Mouse (Mus musculus) limb, embryonic 14.5 days (tissue): ENCODE data around the gene Bbs5. TPM values are rescaled to one million over a fixed set of nuclear protein-coding genes. Genes with fewer than 3 reads are reported as not detected.
A peak's percentile ranks its signal among the peaks of the same experiment; 100 is the strongest.

ENCODE experiments used
- ATAC-seq: fragments of 200-750 bp; cut with Nextera tagmentation; 2 replicates; pipeline ENCODE4 v1.8.0; 2017; ENCODE audit warnings: low read depth, moderate number of reproducible peaks, moderate TSS enrichment; ENCODE audit not compliant: low FRiP score
- DNase-seq: peaks from one replicate; pipeline ENCODE4 v3.0.0-alpha.2; 2015; ENCODE audit warnings: low spot score
- H3K27ac ChIP-seq: fragments of 300-500 bp; sonication (generic); replicated peaks from 2 replicates; pipeline ENCODE4 v1.5.1; 2014; ENCODE audit warnings: low read depth, mild to moderate bottlenecking, low read length, moderate library complexity, mixed read lengths
- H3K27me3 ChIP-seq: fragments of 300-500 bp; sonication (generic); 2 replicates; pipeline ENCODE4 v1.6.1; 2014; ENCODE audit warnings: low read length, mixed read lengths; ENCODE audit not compliant: control insufficient read depth, insufficient read depth
- H3K36me3 ChIP-seq: fragments of 300-500 bp; sonication (generic); 2 replicates; pipeline ENCODE4 v1.6.1; 2014; ENCODE audit warnings: mild to moderate bottlenecking, low read length, moderate library complexity, mixed read lengths; ENCODE audit not compliant: control insufficient read depth, insufficient read depth
- H3K4me1 ChIP-seq: fragments of 300-500 bp; sonication (generic); 2 replicates; pipeline ENCODE4 v1.6.1; 2014; ENCODE audit warnings: antibody characterized with exemption, low read length, mixed read lengths; ENCODE audit not compliant: control insufficient read depth, insufficient read depth
- H3K4me2 ChIP-seq: fragments of 300-500 bp; sonication (generic); replicated peaks from 2 replicates; pipeline ENCODE4 v1.6.1; 2014; ENCODE audit warnings: low read depth, mild to moderate bottlenecking, low read length, moderate library complexity; ENCODE audit not compliant: severe bottlenecking
- H3K4me3 ChIP-seq: fragments of 300-500 bp; sonication (generic); replicated peaks from 2 replicates; pipeline ENCODE4 v1.5.1; 2014; ENCODE audit warnings: low read length
- H3K9ac ChIP-seq: fragments of 300-500 bp; sonication (generic); 2 replicates; pipeline ENCODE4 v1.6.1; 2014; ENCODE audit warnings: mild to moderate bottlenecking, low read depth, low read length, moderate library complexity; ENCODE audit not compliant: severe bottlenecking
- H3K9me3 ChIP-seq: fragments of 300-500 bp; sonication (generic); 2 replicates; pipeline ENCODE4 v1.6.1; 2016; ENCODE audit warnings: low read length; ENCODE audit not compliant: control insufficient read depth
- POLR2A ChIP-seq: fragments of 200-500 bp; IDR thresholded peaks from 2 replicates; pipeline ENCODE4 v1.8.0; 2012; ENCODE audit warnings: inconsistent platforms, mild to moderate bottlenecking, moderate library complexity, borderline replicate concordance; ENCODE audit not compliant: insufficient read depth, insufficient read length; ENCODE audit errors: extremely low read depth
- WGBS: fragments of 180-500 bp; shearing (Covaris S2); extraction: QIAGEN DNeasy Blood & Tissue Kit; methylation state at CpG from one replicate; pipeline ENCODE4 v1.1.7; 2014; 5-methylcytosine and 5-hydroxymethylcytosine counted together
- polyA plus RNA-seq, 2 experiments: library from polyadenylated mRNA; depleted of rRNA in 1 of 2; stranded (reverse) in 1 of 2; unstranded in 1 of 2; fragments of >200 nt; fragmentation: Nextera tagmentation in 1 of 2; extraction: Ambion mirVana in 1 of 2; gene quantifications; 2 replicates each; pipeline versions ENCODE4 v1.2.1 to v1.2.3; 2012 to 2014

Bbs5 gene
- polyA plus RNA-seq, 2 experiments, result 15.8 to 18.9 TPM

DNA sequence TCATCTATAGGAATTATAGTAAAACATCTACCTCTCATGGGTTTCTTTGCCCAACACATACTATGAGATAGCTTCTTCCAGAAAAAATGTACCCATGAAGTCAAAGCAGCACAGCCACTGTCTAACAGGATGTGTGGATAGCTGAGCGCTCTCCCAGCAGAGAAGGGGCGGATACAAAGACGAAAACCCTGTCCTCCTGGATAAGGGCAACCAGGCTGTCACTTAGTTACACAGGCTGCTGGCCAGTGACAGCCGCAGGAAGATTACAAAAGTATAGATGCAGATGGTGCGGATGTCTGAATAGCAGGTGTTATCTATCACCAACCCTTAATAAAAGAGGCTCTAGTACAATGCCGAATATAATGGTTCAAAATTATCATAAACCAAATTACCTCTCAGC lies 43.9 kb downstream of the Bbs5 start:
- Histone ChIP-seq H3K27ac (no peak overlapping the region), H3K9me3 (no peaks in the 10 kb centered on the region), H3K9ac (no peak overlapping the region), H3K4me1 (no peaks in the 10 kb centered on the region), H3K27me3 (no peaks in the 10 kb centered on the region), H3K36me3 (peaks cover 41% of the 10 kb centered on the region), H3K4me2 (no peak overlapping the region), H3K4me3 (no peak overlapping the region)
- 88% methylated on average over 6 of the region's 6 CpGs for WGBS
- no peak for TF ChIP-seq POLR2A
- no peak for DNase-seq
- no peak for ATAC-seq

DNA sequence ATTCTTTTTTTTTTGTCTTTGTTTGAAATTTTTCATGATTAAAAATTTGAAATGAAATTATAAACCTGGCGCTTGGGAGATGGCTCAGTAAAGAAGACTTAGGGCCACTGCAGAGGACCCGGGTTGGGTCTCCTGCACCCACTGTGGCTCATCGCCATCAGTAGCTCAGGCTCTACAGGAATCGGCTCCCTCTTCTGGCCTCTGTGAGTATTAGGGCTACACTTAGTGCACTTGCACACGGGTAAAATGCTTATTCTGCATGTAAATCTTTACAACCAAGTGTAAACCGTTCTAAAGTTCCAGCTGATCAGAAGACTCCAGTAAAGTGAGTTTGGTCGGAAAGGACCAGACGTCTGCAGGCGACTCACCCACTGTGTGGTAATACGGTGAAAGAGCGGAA lies 46.5 kb downstream of the Bbs5 start:
- Histone ChIP-seq H3K27me3 (no peaks in the 10 kb centered on the region), H3K9ac (no peak overlapping the region), H3K27ac (no peak overlapping the region), H3K4me3 (no peak overlapping the region), H3K4me1 (no peaks in the 10 kb centered on the region), H3K36me3 (peaks cover 46% of the 10 kb centered on the region), H3K9me3 (no peaks in the 10 kb centered on the region), H3K4me2 (no peak overlapping the region)
- 86% methylated on average over 11 of the region's 11 CpGs for WGBS
- no peak for TF ChIP-seq POLR2A
- DNase-seq, result no peak
- no peak for ATAC-seq

DNA sequence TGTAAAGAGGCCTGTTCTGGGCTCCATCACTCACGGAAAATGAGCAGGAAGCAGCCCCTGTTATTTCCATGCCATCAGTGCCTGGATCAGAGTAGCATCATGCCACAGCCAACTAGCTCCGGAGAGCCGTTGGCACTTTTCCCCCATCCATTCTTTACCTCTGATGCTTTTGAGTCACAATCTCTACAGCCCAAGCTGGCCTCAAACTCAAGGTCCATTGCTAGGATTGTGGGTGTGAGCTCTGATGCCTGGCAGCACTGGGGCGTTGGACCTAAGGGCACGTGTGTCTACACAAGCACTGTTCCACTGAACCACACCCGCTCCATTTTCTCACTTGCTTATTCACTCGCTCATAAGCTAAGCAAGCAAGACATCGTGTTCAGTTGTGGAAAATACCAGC lies 53.5 kb downstream of the Bbs5 start:
- DNase-seq (no peak), ATAC-seq (no peak)
- TF ChIP-seq POLR2A, result no peak
- no peak overlapping the region for H3K4me2 ChIP-seq
- H3K27me3 ChIP-seq, result no peaks in the 10 kb centered on the region
- no peak overlapping the region for H3K9ac ChIP-seq
- H3K4me1 ChIP-seq, result no peaks in the 10 kb centered on the region
- H3K27ac ChIP-seq, result no peak overlapping the region
- 93% methylated on average over 8 of the region's 8 CpGs for WGBS
- peaks cover 33% of the 10 kb centered on the region for H3K36me3 ChIP-seq
- no peaks in the 10 kb centered on the region for H3K9me3 ChIP-seq
- H3K4me3 ChIP-seq, result no peak overlapping the region

DNA sequence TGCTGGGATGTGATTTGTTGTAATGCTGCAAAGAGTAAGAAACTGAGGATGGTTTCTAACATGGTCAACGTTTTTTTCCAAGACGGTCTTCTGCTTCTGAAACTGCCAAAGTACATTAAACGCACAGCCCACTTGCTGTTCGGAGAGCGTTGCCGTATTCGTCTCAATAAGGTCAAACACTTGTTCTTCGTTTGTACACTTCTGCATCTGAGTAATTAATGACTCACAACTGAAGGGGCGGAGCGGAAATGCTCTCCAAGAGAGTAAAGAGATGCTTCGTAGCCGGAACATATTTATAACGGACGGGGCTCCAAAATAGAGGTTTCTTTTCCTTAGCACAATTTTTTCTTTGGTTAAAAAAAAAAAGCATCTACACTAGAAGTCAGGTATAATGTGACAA lies 65.2 kb downstream of the Bbs5 start:
- DNase-seq (no peak), ATAC-seq (no peak)
- no peak overlapping the region for H3K9ac ChIP-seq
- H3K27me3 ChIP-seq, result no peaks in the 10 kb centered on the region
- H3K4me2 ChIP-seq, result no peak overlapping the region
- WGBS, result 88% methylated on average over 14 of the region's 14 CpGs
- H3K4me3 ChIP-seq, result no peak overlapping the region
- no peak for TF ChIP-seq POLR2A
- H3K36me3 ChIP-seq, result peaks cover 6% of the 10 kb centered on the region
- H3K4me1 ChIP-seq, result no peaks in the 10 kb centered on the region
- no peak overlapping the region for H3K27ac ChIP-seq
- H3K9me3 ChIP-seq, result no peaks in the 10 kb centered on the region

DNA sequence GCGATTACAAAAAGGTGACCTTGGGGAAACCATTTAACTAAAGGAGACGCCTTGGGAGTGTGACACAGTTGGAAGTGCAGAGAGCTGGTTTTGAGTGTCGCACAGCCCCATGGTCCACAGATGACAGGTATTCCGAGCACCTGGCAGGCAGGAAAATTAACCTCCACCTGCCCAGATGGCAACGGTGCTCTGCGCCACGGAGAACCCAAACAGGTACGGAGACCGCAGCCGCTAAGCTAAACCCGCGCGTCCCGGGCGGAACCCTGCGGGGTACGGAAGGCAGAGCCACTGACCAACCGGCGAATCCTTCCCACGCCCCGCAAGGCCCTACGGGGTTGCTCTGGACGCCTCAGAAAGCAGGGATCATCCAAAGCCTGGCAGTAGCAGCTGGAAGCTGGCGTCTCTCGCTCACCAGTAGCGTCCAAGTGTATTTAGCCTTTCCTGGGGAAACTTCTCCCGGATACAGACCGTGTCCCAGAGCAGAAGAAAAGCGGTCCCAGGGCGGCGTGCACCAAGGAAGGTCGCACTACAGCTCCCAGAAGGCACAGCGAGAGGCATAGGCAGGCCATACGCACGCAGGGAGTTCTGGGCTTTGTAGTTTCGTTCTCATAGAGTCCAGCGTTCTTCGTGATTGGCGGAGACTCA lies 66.1 kb downstream of the Bbs5 start, which contains the start of gene Fastkd1:
Gene Fastkd1, minus strand, starts transcription at position 536 of the 645 bp plus-strand sequence.
- Histone ChIP-seq H3K9me3 (no peaks in the 10 kb centered on the region), H3K36me3 (0 out of 2 replicates have a peak, but pooled peaks cover 3% of the 10 kb centered on the region), H3K27ac (no peak within 1 kb of the TSS), H3K27me3 (no peaks in the 10 kb centered on the region), H3K4me1 (no peaks in the 10 kb centered on the region), H3K4me2 (peak within 1 kb of the TSS; percentile 61), H3K4me3 (peak within 1 kb of the TSS; percentile 80), H3K9ac (peak within 1 kb of the TSS; percentile 78)
- DNase-seq (peak; percentile 94), ATAC-seq (peak; percentile 98)
- TF ChIP-seq POLR2A, result no peak
- 1% methylated on average over 39 of the region's 39 CpGs for WGBS

DNA sequence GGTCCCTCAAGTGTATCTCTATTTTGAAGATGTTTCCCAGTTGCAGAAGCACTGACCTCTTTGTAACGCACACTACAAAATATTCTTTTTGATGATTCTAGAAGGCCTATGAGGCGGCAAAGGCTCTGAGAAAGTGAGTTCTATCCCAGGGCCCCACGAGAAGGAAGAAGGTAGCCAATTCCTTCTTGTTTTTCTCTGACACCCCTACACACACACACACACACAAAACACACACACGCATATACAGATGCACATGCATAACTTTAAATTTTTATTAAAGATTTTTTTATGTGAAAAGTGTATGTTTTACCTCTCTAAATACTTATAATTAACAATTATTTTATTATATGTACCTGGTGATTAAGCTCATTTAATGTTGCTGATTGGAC lies 66.6 kb downstream of the Bbs5 start:
- Histone ChIP-seq H3K9ac (no peak overlapping the region; the same call in 1 of the 2 replicates), H3K27me3 (no peaks in the 10 kb centered on the region), H3K27ac (no peak overlapping the region), H3K36me3 (0 out of 2 replicates have a peak, but pooled peaks cover 3% of the 10 kb centered on the region), H3K9me3 (no peaks in the 10 kb centered on the region), H3K4me2 (peak overlapping the region; percentile 61), H3K4me3 (peak overlapping the region; percentile 80), H3K4me1 (no peaks in the 10 kb centered on the region)
- 41% methylated on average over 4 of the region's 4 CpGs for WGBS
- no peak for TF ChIP-seq POLR2A
- DNase-seq (no peak), ATAC-seq (peak; percentile 38; the same call in 1 of the 2 replicates)
